Mouse (Mus musculus): ENCODE data around the gene Ptf1a.

Gene Ptf1a

GRCm38 (mm10) chr2:19444931-19445831 lies at the start of gene Ptf1a:
Gene Ptf1a, plus strand, starts transcription at chr2:19445663.
- DNase-seq (ENCODE audit: low read depth, low spot score) = no peak

- DNase-seq (ENCODE audit: low read depth, low spot score) = no peak
Observed at GRCm38 (mm10) chr2:19405409-19405808, 40.1 kb upstream of the Ptf1a start.

GRCm38 (mm10) chr2:19406531-19406930 lies 38.9 kb upstream of the Ptf1a start:
- no peak for DNase-seq (ENCODE audit: low read depth, low spot score)

- peak; percentile 62 for DNase-seq (ENCODE audit: low read depth, low spot score)
Observed at GRCm38 (mm10) chr2:19414222-19414965, 31.1 kb upstream of the Ptf1a start.

GRCm38 (mm10) chr2:19415063-19415521 lies 30.4 kb upstream of the Ptf1a start:
- DNase-seq (ENCODE audit: low read depth, low spot score) = peak; percentile 72

GRCm38 (mm10) chr2:19416066-19416465 lies 29.4 kb upstream of the Ptf1a start:
- DNase-seq (ENCODE audit: low read depth, low spot score) = no peak

DNA sequence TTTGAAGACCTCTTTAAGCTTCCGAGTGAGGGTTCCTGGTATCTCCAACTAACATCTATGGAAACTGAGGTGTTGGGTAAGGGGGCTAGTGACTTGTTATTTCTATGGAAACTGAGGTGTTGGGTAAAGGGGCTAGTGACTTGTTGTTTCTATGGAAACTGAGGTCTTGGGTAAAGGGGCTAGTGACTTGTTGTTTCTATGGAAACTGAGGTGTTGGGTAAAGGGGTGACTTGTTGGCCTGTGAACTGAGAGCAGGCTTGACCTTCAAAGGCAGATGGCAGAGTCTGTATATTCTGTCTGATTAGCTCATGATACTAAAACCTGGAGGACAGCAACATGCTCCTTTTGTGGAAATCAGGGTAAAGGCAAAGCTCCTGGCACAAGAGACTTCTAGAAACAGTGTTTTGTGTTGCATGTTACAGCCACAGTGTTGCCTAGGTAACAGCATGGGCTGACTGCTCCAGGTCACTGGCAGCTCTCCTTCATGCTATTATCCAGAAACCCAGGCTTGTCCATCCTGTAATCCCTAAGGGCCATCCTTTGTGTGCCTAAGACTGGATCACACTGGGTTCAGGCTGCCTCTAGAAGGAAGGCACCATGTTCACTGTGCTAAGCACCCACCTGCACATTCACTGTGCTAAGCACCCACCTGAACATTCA lies 25.6 kb upstream of the Ptf1a start:
- DNase-seq (ENCODE audit: low read depth, low spot score) = no peak

DNA sequence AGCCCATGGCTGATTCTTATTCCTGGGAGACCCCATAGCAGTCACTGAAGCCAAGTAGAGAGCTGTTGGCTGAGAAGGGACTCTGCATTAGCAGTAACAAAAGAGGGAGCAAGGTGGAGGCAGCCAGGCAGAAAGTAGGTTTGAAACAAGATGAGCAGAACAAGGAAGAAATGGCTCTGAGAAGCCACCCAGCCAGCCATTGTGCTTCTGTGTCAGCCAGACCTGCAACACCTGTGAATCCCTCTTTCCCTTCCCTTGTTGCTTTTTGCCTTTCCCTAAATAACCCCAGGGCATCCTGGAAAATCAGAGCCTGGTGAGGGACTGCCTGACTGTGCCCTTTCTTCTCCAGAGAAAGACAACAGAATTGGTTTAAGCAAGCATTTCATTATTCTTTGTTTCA lies 23.2 kb upstream of the Ptf1a start:
- DNase-seq (ENCODE audit: low read depth, low spot score) = no peak

GRCm38 (mm10) chr2:19423086-19423485 lies 22.4 kb upstream of the Ptf1a start:
- DNase-seq (ENCODE audit: low read depth, low spot score) = no peak

DNA sequence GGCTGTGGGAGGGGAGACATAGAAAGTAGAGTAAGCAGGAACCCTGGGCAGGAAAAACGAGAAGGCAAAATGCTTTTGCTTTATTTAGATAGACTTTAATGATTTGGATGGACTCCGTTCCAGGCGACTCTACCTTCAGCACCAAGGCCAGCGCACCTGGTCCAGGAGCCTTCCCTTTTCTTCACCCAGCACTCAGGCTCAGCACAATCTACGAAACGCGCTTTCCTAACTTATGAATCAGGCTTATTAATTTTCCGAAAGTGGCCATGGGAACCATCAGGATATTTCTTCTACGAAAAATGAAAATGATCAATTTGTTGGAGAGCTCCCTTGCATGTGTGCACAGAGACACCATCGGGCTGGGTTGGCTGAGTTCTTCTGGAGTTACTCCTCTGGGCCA lies 16.4 kb upstream of the Ptf1a start:
- DNase-seq (ENCODE audit: low read depth, low spot score) = no peak

GRCm38 (mm10) chr2:19429691-19430690 lies 15.5 kb upstream of the Ptf1a start:
- DNase-seq (ENCODE audit: low read depth, low spot score) = no peak

GRCm38 (mm10) chr2:19430746-19431145 lies 14.7 kb upstream of the Ptf1a start:
- no peak for DNase-seq (ENCODE audit: low read depth, low spot score)

DNA sequence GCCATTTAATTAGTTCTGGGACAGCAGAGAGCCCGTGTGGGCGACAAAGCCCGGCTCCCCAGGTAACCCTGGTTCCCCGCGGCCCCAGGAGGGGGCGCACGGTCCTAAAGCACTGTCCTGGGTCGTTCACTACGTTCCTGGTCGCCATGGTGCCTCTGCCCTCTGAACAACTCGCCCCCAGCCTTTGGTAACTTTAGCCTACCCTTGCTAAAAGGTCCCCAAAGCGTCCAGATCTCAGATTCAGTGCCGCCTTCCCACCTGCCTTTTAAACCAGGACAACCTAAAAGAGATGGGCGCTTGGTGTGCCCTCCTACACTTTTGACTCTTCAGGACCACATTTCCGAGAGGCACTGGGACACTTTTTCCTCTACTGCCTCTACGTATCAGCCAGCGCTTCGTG lies 14.3 kb upstream of the Ptf1a start:
- DNase-seq (ENCODE audit: low read depth, low spot score) = no peak

GRCm38 (mm10) chr2:19431614-19432323 lies 13.7 kb upstream of the Ptf1a start:
- DNase-seq (ENCODE audit: low read depth, low spot score) = no peak

GRCm38 (mm10) chr2:19444346-19444745 lies 1.1 kb upstream of the Ptf1a start:
- no peak for DNase-seq (ENCODE audit: low read depth, low spot score)

DNA sequence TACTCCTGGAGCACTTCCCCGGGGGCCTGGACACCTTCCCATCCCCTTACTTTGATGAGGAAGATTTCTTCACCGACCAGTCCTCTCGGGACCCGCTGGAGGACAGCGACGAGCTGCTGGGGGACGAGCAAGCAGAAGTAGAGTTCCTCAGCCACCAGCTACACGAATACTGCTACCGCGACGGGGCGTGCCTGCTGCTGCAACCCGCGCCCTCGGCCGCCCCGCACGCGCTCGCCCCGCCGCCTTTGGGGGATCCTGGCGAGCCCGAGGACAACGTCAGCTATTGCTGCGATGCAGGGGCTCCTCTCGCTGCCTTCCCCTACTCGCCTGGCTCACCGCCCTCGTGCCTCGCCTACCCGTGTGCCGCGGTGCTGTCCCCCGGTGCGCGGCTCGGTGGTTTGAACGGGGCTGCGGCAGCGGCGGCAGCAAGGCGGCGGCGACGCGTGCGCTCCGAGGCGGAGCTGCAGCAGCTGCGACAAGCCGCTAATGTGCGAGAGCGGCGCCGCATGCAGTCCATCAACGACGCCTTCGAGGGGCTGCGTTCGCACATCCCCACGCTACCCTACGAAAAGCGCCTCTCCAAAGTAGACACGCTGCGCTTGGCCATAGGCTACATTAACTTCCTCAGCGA lies 523 bp downstream of the Ptf1a start:
- DNase-seq (ENCODE audit: low read depth, low spot score) = no peak

- DNase-seq (ENCODE audit: low read depth, low spot score) = no peak
Observed at GRCm38 (mm10) chr2:19446746-19447145, 1.3 kb downstream of the Ptf1a start.

GRCm38 (mm10) chr2:19448042-19448700 lies 2.7 kb downstream of the Ptf1a start:
- no peak for DNase-seq (ENCODE audit: low read depth, low spot score)

- no peak for DNase-seq (ENCODE audit: low read depth, low spot score)
Observed at GRCm38 (mm10) chr2:19449308-19449707, 3.8 kb downstream of the Ptf1a start.
